Mouse (Mus musculus) induced T-regulatory cell, adult 2 months (primary cell): ENCODE measurements around the gene Cd180.
A peak's percentile ranks its signal among the peaks of the same experiment; 100 is the strongest.

Source experiments
- DNase-seq: peaks from one replicate; pipeline ENCODE4 v3.0.0-alpha.2; 2012; ENCODE audit warnings: low read depth

Cd180 gene

DNA sequence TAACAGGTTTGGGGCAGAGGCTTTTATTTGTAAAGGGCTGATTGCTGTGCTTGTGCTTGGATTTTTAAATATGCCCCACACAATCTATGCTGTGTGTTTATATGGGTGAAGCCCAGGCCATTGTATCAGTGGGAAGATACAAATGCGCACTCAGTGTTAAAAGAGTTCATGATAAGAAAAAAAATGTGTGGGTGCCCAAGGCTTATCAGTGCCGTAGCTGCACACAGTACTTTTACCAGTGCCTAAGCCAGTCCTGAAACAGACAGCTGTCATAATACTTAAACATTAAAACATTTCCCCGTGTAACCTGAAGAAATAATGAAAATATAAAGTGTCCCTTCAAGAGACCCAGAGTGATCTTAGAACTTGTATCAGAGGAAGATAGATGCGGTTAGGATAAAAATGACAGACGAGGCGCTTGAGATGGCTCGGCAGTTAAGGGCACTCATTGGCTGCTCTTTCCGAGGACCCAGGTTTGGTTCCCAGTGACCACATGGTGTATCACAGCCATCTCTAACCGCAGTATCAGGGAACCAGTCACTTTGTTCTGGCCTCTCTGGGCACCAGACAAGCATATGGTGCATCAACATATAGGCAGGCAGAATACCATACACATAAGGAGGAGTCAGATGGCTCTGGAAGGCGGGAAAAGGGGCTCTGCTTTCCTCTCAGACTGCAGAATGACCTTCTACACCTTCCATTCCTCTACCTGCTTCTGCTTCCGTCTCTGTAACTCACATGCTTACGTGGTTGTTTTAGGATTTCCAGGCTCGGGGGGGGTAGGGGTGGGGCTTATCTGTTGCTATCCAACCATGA, 46.6 kb downstream of the Cd180 start:
- no peak for DNase-seq

DNA sequence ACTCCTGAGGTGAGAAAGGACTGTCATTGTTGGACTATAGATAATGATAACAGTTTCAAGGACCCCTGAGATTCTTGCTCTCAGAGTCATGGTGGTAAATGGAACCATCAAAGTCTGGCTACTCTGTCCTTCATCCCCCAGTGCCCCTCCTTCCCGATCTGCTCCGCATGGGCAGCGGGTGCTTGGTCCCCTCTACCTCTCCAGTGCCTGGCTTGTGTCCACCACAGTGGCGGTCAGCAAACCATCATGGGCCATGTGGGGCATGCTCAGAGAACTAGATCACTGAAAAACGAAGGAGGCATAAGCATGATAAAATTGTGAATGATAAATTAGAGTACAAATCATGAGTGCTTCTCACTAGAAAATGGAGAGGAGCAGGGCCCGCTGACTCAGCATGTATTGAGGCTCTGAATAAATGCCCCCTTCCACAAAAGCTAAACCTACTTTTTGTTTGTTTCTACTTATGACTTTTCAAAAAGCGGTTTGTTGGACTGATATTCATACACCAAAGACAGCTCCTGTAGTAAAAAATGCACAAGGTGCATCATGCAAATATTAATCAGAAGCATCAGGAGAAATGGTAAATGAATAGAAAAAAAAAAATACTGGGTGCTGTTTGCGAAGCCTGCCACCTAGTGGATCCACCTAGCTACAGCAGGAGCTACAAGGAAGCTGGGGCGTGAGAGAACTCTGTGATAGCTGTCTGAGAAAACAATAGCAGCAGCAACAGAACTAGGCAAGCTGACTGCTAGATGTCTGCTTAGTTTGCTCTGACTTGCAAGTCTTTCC, 51.3 kb downstream of the Cd180 start:
- DNase-seq: peak; percentile 63

DNA sequence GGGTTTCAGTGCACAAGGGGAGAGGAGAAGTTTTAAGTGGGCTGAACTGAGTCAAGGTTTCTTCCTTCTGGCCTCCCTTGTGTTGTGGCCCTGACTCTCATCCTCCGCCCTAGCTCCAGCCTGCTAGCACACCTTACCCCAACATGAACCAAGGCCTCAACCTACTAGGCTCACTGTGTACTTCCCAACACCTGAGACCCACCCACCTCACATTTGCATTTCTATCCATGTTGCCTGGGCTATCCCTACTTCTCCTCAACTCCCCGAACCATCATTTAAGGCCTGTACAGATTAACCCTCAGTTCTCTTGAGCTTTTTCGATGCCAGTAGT, 51.9 kb downstream of the Cd180 start:
- DNase-seq: no peak

DNA sequence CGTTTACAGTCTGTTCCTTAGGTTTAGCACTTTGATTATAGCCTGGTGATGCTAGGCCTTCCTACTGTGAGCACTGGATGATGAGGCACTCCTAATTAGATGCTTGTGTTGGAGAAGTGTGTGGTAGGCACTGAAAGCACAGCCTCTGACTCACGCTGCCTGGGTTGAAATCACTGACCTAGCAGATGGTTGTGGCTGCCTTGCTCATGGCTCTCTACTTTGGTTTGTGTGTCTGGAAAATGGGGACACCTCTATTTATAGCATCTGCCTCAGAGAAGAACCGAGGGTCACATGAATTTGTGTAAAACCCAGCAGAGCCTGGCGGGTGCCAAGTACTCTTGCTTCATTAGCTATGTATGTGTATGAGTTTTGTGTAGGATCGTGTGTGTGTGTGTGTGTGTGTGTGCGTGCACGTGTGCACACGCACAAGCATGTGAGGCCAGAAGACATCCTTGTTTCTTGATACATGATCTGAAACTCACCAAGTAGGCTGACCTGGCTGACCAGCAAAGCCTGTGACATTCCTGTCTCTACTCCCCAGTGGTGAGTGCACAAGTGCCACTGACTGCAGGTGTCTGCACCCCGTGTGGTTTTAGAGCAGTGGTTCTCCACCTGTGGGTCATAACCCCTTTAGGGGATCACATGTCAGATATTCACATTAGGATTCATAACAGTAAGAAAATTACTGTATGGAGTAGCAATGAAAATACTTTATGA, 52.4 kb downstream of the Cd180 start:
- DNase-seq: no peak

DNA sequence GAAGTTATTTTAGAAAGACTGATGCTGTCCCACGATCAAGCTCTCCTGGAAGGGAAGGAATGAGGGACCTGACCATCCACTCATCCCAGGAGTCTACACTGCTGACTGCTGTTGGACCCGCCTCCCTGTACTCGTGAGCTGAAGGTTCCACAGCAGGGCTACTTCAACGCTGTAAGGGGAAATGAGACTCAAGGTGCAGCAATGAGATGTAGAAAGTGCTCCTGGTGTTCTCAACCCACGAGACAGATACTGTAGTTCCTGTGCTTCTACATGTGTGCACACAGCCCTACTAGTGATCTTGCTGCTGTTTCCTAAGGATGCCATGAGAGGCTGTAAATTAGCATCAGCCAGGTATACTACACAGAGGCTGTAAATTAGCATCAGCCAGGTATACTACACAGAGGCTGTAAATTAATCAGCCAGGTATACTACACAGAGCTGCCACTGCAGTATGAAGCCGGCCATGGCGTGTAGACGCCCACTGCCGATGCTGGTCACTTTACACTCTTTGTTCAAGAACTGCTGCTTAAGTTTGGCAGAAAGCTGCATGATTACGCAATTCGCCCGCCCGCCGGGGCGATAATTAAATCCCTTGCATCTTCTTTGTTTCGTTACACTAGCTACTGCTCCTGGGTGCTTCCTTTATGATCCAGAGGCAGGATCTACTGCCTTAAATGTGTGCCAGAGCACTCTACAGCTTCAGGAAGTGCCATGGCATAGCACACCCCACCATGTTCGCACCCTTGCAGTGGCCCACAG, 53.6 kb downstream of the Cd180 start:
- no peak for DNase-seq

DNA sequence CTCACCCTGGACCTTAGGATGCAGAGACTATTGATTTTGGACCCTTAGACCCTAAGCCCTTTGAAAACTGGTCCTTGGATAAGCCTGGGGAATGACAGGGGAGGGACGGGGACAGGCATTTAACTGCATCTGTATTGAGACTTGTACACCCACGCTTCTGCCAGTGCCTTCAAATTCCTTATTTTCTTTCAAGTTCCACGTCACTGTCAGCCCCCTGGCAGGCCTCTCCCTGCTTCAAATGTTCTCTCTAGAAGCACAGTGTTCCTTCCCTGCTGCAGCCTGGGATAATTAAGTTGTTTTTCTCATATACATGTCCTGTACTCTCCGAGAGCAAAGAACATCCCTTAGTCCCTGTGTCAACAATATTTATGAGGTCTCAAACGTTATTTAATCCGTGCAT, 55.8 kb downstream of the Cd180 start:
- DNase-seq: no peak

DNA sequence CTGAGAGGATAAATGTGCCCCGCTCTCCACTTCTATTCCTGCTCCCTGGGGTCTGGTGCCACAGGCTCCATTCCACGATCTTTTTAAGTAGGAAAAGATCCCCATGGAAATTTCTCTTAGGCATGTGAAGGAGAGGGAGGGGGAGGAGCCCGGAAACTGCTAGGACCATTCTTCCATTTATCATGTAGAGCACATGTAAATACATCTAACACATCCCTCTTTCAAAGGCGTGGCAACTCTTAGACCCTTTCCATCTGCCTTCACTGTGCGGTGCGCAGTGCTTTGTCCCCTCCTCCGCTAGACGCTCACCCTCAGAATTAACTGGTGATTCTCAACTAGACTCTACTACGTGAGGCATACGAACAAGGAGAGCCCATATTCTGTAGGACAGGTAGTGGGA, 56.5 kb downstream of the Cd180 start:
- DNase-seq: no peak

DNA sequence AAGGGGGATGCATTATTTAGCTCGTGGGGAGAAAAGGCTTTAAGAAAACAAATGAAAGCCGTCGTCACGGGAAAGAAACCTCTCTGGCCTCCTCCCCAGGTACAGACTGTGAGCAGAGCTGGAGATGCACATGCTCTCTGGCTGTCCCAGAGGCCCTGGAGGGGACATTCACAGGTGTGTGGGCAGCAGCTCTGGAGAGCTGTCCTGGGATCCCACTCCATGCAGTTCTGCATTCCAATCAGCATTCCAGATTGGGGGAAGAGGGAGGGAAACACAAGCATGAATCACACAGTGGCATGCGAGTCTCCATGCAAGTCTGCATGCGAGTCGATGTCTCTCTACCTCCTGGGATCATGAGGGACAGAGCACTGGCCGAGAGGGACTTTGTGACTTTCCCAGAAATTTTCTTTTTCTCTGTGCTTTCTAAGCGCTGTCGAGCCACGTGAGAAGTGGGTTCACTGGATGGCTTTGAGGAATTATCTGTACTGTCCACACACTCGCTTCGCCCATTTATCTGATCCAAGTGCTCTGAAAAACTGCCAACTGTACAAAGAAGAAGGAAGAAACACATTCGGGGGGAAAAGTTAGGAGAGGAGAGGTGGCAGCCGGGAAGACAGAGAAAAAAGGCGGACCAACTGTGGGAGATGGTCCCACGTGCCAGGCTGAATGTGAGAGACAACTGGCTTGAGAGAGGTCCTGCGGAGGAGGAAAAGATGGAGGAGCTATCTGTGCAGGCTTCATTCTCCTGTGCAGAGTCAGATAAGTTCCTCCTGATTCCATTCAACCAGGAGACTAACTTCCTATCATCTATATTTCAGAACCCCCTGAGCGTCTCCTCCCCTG, 60.6 kb downstream of the Cd180 start:
- DNase-seq: no peak

DNA sequence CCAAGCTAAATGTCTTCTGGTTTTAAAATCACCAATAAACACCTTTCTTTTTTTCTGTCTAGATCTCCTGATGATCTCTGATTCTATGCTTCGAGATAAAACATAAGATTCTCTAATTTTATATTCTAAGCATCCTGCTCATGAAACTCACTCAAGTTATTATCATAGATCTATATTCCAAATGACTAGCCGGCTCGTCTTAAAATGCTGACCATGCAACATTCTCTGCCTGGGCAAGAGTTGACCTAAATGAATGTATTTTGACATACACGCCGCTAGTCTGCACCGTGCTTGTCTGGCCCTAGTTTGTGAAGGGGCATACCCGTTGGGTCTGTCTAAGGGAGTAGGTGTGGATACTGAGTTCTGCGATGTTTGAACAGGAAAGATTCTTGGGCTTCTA, 61.8 kb downstream of the Cd180 start:
- DNase-seq: no peak

DNA sequence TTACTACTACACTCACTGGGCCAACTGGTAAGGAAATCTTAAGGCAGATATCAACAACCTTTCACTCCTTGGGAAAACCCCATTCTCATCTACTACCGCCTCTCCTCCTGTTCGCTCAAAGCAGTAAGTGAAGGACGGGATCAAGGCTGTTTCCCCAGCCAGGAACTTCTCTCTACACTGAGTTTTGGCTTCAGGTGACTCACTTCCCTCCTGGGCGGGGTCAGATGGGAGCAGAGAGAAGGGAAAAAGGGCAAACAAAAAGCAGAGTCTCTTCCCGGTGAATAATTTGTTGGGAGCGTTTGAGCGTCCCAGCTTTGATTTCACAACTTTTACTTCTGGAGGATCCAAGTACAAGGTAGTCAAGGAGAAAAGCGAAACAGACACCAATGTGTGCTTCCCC, 62.7 kb downstream of the Cd180 start:
- DNase-seq: no peak

DNA sequence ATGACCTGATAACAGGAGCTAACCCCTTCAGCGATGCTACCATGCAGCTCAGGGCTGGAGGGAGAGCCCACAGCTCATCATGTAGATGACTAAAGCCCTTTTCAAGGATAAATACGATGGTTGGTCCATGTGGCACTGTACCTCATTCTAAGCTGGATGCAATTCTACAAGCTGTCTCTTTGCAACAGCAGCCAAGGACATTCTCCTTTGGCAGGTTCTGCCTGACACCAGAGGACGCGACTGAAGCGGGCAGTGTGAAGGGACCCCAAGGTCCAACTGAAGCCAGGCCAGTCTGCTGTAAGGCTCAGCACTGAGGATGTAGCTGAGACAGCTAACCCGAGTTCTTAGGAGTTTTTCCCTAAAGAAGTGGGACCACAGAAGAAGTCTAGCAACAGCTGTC, 64.7 kb downstream of the Cd180 start:
- DNase-seq: no peak

DNA sequence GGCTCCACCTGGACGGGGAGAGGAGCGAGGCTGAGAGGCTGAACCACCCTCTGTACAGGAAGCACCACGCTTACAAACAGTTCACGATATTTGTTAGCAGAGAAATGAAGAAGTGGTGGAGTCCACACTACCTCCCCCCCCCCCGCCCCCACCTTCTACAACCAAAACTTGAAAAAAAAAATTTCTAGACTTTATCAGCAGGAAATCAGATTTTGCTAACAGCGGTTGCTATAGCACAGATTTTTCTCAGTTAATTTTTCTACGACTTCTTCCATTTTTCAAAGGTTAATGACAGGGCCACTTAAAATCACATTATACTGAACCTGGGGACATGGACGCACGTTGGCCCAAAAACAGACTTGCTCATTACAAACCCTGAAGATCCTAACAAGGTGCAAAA, 68.1 kb downstream of the Cd180 start:
- DNase-seq: no peak

DNA sequence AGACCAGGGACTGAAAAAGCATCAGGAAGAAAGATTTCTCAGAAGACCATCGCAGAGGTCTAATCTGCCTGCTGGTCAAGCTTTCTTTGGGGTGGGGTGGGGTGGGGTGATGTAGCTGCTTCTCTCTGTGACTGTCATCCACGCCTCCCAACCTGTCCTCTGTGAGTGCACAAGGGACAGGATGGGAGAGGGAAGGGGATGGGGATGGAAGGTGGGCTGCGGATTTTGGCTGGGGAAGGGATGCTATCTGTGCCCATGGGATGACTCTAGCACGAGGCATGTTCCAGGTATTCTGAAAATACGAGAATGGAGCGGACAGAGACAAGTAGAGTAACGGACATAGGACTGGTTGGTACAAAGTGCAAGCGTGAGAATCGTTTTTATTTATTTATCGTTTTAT, 68.8 kb downstream of the Cd180 start:
- no peak for DNase-seq

DNA sequence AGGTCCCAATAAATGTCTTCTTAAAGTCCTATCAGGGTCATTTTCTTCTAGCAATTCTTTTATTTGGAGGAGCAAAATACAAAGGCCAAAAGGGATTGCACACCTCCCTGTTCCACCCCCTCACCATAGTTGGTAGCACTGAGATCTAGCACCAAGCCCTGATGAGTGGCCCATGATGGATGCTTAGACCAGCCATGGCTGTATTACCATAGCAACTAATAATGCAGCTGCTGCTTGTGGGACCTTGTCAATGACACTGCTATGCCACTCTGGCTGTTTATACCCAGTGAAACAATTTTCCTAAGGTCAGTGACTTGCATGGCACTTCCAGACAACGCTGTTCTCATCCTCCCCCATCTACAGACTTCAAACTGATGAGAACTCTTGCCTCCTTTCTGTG, 70.9 kb downstream of the Cd180 start:
- DNase-seq: no peak

DNA sequence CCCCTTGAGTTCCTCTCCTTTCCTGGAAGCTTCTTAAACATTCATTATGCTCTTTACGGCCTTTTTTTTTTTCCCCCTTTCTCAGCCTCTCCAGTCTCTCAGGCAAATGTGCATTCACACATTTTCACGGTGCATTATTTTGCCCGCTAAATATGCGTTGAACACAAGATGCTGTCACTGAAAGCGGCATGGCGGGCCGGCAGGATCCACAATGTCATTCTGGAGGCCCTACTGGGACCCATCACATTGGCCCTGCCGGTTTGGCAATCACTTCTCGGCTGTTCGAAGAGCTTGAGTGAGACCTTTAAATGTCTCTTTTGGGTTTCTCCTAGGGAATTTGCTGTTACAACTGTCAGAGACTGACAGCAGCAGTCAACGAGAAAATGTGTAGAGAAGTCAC, 71.9 kb downstream of the Cd180 start:
- DNase-seq: no peak

DNA sequence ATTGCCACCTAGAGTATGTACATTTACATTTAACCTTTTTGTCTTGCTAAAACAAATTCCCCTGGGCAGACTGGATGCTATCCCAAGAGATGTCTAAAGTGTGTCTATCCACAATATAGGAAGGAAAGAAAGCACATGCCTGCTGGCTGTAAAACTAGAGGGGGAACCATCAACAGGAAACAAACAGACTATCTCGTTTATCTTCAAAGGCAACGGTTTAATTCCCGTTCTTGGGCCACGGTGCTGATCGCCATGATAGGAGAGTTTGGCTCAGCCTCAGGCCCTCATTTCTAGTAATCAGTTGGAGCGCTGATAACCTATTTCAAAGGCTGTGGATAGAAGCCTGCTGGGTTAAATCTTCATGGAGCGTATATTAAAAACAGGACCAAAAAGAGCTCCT, 73.8 kb downstream of the Cd180 start:
- no peak for DNase-seq

DNA sequence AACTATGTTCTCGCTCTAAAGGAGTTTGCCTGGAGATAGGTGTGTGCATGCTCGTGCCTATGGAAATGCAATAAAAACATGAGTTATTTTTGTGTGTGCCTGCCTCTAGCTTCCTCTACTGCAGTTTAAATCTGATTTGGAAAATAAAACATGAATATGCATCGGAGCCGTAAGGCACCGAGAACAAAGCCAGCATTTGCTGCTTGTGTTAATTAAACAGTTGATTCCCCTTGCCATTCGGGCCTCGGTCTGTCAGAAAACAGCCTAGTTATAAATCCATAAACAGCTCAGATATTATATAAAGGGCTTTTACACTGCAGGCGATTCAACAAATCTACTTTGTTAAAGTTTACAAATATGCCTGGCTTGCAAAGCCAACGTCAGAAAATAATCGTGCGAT, 75.2 kb downstream of the Cd180 start:
- DNase-seq: no peak

DNA sequence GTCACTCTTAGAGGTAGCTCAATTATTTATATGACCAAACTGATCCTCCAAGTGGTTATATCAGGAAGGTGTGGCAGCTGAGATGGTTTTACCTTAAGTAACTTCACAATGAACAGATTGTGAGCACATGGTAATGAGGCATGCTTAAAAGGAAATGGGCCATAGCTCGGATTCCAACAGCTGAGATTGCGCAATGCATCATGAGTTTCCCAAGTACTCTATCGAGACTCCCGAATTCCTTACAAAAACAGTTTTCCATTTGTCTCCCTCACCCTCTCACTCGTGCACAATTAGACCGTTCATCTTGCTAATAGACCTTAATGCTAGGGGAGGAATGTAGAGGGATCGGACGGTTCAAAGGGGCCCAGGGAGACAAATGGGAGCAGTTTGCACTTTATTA, 76.8 kb downstream of the Cd180 start:
- no peak for DNase-seq

DNA sequence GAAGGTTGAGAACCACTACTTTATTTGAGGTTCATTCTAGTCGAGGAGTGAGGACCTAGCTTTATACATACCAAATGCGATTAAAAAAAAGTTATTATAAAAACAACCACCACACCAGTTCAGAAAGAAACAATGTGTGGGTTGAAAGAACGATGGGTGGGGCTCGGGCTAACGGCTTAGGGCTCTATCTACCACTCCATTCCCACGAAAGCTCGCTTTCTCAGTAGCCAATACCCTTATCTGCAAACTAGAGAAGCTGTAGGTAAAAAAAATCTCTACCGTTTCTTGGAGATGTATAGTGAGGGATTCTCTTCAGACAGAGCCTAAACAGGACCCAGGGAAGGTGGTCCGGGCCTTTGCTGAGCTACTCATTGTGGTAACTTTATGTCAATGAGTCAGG, 79.8 kb downstream of the Cd180 start:
- no peak for DNase-seq

DNA sequence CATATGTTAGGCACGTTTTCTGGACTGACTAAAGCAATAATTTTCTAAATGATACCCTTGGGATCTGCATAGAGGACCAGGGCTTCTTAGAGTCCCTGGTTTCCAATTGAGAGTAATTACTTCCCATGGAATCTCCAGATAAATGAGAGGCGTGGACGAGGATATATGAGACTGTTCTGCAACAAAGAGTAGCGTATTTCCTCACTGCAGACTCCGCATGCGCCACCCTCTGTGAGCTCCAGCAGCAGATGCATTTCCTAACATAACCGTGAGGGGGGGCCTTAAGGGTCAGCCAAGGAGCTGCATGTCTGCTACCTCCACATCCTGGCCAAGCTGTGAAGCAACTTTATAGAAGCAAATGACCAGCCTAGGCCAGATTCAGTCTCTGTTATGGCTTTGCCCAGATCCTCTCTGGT, 81.4 kb downstream of the Cd180 start:
- no peak for DNase-seq

DNA sequence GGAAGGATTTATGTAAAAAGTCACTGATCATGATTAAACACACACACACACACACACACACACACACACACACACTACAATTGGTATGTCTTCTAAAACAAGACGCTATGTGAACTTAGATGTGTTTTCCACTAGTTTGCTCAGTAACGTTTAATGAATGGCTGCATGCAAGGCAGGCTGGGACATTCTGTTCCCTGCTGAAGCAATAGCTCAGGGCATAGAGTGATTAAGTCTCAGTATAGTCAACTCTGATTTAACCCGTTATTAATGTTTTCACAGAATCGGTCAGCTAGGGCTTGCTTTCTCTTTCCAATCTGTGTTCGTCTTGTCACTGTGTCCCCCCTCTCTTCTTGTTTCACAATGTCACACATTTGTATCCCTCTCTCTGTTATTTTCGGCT, 82.1 kb downstream of the Cd180 start:
- DNase-seq: no peak
